Mouse (Mus musculus): Measurements from ENCODE around the gene Coq9.

DNA sequence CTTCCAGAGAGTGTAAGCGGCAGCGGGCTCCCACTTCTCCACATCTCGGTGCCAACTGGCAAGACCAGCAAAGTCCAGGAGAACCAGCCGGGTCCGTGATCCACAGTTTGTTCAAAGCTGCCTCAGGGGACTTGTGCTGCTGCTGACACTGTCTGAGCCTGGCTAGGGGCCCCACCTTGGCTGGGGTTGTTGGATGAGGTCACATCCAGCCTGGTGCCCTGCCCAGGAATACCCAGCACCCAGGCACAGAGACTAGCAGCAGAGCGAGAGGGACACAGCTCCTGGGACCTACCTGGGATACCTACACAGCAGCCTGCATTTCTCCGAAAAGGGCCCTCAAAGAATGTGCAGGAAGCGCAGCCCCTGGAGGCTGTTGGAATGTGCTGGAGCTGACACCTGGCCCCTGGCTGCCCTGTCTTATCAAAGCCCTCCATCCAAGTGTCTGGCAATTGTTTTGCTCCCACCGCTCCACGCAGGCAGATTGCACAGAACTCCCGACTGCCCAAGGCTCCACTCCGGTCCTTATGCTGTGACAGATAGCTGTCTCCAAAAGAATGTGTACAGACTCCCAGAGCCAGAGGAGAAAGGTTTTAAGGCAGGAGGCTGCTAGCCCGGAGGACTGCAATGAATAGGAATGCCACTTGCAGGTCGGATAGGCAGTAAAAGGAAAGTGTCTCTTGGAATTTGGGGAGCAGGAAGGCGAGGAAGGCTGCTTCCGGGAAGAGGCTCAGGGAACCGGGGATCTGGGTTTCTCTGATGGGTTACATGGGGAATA, 37.2 kb downstream of the Coq9 start:
- TF ChIP-seq ZC3H11A (IDR thresholded peaks at IDR 0.05; ENCODE audit: borderline replicate concordance, low read depth, low read length) = no peak
- TF ChIP-seq CHD2 (IDR thresholded peaks at IDR 0.05; ENCODE audit: low read depth, low read length) = no peak

Measured in ES-E14 (cell line).